Mouse (Mus musculus): ENCODE results near the gene Nat10.

The Nat10 gene

DNA sequence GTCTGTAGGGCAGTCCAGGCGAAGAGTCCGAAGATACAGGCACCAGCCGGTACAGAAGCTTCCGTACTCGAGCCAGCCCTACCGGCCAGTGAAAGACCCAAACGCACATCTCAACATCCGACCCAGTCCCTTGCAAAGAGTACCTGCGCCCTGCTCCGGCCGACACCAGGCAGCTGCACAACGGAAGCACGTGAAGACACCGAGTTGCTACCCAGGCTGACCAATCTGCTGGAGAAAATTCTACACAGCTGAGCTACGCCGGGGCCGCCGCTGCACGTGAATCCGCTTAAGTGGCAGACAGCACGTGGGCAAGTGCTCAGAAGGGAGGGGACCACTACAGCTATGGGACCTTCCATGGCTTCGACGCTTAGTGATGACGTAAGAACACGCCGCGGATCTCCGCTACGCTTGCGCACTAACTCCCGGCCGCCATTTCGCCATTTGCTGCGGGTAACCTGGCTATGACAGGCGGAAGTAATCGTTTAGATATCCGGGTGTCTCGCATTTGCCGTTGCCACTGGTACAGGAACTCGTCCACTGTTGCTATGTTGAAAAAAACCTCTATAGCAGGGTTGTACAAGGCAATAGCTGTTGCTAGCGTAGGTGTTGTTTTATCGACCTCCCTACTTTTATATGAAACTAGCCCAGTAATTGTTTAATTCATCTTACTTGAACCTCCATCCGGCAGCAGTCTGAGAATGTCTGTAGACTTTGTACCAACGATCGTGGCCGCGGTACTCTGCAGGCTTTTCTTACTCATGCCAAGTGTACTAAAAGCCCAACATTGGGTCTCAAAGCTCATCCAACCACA is at the start of gene Nat10:
Gene Nat10 (minus strand): TSS at position 365 of the 811 bp plus-strand sequence.
- DNase-seq, result peak; percentile 99

DNA sequence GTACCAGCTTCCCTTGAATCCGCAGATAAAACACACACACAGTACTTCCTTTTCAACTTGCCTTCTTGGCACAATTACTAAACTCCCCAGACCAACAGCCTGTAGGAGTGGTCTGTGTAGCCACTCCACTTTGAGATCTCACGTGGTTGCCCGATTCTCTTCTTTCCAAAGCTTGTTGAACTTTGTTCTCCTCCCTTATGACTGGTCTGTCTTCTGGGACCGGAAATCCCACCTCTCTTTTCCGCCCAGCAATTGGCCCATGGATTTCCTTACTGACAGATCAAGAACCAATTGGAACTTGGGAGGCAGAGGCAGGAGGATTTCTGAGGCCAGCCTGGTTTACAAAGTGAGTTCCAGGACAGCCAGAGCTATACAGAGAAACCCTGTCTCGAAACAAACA is 49.3 kb upstream of the Nat10 start:
- no peak for DNase-seq

DNA sequence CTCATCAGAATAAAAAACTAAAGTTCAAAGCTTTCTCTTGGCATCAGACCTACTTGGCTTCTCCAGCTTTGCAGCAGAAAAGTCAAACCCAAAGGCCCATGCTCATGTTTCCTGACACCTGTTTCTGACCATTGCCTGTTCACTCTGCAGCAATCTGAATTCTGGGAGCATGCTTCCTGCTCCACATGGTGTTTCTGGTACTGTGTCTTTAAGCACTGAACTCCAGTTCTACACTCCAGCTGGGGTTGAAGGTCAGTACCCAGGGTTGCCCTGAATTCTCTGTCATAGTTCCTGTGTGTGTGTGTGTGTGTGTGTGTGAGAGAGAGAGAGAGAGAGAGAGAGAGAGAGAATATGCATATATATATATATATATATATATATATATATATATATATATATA is 47.4 kb upstream of the Nat10 start:
- DNase-seq, result no peak

DNA sequence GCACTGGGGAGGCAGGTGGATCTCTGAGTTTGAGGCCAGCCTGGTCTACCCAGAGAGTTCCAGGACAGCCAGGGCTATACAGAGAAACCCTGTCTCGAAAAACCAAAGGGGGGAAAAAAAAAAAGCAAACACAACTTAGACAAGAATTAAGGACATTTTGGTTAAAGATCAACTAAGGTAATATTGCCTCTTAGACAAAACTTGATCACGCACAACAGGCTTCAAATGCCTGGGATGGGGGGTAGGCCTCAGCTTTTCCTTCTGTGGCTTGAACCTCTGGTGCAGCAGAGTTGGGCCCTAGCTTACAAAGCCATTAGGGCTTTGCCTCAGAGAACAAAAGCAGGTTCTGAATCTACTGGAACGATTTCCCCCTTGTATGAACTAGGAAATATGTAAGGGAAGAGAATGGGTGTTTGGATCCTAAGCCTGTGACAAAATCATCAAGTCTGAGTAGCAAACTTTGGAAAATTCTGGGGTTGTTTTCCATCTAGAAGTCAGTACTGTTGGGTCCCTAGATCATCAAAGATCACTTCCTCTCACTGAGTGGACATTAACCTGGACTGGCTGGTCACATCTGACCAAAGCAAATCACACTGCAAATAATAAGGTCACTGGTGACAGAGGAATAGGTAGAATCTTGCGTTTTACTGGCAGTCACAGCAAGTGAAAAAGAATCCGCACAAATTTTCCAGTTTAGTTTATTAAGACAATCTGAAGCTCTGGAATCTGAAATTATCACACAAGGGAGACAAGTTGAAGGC is 42.9 kb upstream of the Nat10 start:
- no peak for DNase-seq

DNA sequence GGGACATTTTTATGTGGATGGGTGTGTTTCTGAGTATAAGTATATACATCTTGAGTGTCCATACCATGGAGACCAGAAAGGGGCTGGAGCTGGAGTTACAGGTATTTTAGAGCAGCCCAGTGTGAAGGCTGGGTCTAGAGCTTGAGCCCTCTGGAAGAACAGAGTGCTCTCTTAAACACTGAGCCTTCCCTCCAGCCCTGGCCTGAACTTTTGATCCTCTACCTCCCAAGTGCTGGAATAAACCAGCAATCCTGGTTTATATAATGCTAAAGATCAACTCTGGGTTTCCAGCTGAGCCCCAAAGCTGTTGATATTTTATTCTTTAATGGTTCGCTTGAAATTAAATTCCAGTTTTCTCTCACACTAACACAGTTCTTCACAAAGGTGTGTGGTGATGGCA is 41.4 kb upstream of the Nat10 start:
- no peak for DNase-seq

DNA sequence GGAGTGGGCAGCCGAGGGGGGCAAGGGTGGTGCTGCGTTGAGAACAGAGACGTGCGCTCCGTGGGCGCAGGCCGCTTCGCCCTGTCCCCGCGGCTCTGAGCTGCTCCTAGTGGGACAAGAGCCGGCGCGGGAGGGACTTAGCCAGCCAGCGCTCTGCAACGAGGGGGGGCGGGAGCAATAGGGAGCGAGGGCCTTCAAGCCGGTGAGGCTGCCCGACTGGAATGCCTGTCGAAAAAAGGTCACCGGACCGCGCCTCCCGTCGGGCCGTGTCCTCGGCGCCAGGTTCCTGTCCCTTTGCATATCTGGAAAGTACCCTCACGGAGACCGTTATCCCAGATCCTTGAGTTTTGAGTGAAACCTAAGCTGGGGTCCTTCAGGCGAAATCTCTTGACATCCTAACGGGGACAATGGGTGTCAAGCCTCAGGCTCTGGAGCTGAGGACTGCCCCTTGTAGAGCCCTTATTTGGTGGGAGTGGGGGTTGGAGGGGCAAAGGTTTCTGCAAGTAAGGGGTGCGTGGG is 36.5 kb upstream of the Nat10 start, which contains the start of gene Caprin1:
Gene Caprin1 (minus strand): TSS at position 159 of the 519 bp plus-strand sequence.
- DNase-seq, result peak; percentile 98

DNA sequence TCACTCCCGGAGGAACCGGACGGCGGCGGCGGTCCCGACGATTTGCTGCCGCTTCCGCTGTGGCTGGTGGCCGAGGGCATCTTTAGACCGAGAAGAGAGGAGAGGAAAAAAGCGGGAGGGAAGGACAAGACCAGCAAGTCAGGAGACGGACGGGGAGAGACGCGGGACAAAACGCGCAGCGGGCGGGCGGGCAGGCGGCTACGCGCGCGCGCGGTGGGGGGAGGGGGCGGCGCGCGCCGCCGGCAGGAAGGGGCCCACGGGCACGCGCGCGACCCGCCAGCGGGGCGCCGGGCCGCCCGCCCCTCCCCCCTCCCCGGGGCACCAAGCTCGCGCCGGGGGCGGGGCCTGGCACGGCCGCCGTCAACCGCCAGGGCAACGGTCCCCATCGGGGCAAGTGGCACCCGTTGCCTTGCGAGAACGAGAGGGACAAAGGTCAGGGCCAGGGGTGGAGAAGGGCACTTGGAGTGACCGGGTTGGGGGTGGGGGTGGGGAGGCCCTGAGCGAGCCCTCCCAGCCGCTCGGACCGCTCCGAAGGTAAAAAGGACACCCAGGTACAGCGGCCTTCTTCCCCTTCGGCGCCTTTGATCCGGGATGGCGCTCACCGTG is 35.9 kb upstream of the Nat10 start:
- DNase-seq, result peak; percentile 90

DNA sequence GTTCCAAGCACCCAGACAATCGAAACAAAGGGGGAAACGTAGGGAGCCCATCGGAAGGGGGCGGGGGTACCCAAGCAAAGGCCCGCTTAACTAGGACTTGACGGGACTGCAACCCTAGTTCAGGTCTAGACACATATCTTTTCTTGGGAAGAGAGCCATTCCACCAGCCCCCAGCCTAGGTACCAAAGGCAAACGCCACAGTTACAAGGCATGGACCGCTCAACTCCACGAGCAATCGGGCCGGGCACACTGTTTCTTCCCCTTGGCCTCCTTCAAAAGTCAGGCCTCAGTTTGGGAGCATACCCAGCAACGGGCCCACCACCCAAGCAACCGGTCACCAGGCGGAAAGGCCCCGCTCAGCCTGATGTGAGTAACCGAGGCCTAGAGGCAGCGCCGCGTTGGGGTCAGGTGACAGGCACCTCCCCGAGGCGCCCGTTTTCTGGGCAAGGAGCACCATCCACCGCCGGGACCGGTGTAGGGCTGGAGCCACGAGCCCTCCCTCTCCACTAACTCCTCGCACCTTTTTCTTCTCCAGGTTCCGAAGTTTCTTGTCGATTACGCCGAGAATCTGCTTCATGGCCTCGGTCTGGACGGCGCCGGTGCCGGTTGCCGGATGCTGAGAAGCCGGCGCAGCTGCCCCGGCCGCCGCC is 35.3 kb upstream of the Nat10 start:
- peak; percentile 60 for DNase-seq

DNA sequence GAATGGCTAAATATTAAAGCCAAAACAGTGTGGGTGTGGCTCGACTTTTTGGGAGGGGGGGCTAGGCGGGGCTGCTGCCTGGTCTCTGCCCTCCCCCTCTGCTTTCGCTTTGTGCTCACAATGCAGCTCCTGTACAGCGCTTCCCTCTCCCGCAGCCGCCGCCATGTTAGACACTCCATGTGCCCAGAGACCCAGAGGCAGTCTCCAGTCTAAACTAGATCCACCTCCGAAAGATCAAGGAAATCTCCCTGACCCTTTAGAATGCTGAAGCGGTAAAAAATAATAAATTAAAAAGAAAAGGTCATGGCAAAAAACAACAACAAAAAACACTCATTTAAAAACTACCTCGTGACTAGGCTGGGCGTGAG is 34.8 kb upstream of the Nat10 start:
- peak; percentile 82 for DNase-seq

DNA sequence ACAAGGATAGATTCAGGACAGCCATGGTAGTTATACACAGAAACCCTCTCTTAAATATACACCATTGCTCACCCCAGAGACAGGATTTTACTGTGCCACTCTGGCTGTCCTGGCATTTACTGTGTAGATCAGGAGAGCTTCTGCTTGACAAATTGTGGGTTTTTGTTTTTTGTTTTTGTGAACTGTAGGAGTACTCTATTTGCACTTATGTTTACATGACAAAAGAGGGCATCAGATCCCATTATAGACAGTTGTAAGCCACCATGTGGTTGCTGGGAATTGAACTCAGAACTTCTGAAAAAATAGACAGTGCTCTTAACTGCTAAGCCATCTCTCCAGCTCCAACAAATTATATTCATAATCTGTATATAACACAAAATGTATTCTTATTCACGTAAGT is 30.9 kb upstream of the Nat10 start:
- DNase-seq, result no peak

DNA sequence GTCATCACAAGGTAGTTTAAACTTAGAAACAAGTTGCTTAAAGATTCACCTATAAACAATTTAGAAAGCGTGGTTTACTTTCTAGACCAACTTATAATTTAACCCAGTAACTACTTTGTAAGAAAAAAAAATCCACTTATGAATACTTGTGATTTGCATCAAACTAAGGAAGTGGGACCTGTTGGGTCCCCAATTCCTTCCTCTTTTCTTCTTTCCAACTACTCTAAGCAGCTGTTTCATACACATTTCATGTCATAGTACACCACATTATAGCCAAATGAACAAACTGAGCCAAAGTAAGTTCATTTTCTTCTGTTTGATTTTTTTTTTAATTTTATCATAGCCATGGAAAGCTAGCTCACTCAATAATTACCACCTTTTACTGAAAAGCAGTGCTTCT is 24.7 kb upstream of the Nat10 start:
- DNase-seq, result no peak

DNA sequence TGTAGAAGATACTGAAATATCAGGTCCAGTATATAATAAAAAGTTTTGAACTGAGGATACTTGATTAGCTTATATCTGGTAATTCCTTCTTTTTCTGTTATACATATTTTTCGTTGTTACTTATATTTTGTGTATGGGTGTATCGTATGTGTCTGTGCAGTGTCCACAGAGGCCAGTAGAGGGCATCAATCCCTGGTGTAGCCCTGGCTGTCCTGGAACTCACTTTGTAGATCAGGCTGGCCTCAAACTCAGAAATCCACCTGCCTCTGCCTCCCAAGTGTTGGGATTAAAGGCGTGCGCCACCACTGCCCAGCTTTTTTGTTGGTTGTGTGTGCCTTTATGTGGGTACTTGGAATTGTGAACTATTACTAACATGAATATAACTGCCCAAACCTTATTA is 23.6 kb upstream of the Nat10 start:
- peak; percentile 24 for DNase-seq

DNA sequence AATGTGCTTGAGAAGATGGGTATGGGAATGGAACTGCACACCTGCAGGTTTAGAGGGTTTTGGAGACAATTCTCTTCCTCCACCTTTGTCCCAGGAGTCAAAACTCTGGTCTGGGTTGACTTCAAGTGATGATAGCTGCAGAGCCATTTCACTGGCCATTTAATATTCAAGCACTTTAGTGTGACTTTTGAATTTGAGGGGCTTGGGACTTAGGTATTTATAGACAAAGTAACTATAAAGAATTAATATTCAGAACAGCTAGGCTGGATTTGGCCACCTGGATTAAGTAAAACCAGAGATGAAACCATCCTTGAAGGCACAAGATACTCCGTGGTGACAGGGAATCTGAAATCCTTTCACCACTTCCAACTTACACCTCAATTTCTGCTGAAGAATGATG is 1.4 kb upstream of the Nat10 start:
- DNase-seq, result no peak

DNA sequence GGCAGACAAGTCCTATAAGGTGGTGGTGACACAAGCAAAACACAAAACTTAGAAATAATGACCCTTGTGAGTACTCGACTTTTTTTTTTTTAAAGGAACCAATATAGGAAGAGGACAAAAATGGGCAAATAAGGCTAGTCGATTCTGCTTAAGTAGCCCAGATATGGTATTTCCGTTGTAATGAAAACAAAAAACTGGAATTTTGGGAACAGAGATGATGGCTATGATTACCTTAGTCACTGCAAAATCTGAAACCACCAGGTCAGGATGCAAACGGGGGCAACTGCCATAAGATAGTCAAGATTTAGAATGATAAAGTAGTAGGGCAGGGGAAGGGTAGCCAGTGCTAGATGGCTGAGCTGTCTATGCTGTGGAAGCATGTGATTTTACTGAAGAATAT is 923 bp upstream of the Nat10 start:
- DNase-seq, result no peak

DNA sequence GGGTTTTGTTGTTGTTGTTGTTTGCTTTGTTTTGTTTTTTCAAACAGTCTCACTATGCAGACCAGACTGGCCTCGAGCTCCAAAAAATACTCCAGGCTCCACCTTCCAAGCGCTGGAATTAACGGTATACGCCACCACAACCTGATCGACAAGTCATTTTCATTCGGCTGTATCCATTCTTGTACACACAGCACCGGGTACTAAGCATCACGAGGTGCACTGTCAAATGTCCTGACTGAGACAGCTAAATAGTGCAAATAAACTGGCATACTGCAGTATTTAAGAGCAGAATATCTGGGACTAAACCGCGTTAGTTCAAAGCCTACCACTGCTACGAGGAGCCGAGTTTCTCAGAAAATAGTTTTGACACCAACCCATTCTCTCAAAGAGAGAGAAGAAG is 649 bp downstream of the Nat10 start:
- no peak for DNase-seq

DNA sequence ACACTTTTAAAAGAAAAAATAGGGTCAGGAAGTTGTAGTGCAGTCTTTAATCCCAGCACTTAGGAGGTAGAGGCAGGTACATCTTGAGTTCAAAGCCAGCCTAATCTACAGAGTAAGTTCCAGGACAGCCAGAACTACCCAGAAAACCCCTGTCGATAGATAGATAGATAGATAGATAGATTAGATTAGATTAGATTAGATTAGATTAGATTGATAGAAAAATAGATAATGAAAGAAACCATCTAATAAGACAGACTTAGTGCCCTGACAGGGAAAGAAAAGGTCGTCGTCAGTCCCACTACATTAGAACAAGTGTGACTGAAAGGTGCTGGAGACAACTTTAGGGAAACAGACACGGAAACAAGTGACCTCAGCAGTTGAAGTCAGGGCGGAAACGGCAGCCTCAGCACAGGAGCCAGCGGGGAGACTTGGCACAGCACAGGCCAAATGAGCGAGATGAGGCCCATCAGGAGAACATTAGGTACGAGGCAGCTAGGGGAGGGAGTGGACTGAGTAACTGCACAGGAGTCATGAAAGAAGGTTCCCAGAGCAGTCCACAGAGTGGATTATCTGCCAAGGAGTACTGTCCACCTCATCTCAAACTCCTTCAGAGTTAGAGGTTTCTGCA is 5.5 kb downstream of the Nat10 start:
- DNase-seq, result no peak

DNA sequence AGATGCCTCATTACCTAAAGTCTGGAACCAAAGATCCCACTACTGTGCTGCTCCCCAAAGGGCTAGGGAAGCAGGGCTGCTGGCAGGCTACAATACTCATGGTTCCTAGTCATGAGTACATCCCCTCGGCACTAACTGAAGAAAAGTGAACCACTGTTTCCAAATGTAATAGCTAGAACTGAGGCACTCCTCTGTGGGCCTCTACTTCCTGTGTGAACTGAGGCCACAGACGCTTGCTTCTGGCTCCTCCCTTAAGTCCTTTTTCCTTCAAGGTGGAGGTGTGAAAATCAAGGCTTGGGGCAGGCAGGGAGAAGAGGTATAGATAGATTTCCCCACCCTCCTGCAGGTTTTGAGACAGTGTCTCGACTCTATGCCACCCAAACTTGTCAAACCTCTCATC is 6.5 kb downstream of the Nat10 start:
- DNase-seq, result no peak

DNA sequence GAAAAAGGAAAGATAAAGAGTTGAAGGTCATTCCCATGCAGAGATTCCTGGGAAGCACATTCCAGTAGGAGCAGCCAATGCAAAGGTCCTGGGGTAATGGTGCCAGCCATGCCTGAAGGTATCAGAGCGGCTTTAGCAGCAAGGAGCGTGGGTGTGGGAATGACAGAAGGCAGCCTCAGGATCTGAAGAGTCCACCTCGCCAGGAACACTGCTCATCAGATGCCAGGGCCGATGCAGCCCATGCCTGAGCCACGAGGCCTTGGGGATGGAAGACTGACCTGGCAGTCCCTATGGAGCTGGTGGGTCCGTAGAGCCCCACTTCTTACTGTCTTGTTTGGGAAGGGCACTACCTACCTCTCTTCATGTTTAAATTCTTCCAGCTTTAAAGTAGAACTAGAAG is 9.3 kb downstream of the Nat10 start:
- no peak for DNase-seq

DNA sequence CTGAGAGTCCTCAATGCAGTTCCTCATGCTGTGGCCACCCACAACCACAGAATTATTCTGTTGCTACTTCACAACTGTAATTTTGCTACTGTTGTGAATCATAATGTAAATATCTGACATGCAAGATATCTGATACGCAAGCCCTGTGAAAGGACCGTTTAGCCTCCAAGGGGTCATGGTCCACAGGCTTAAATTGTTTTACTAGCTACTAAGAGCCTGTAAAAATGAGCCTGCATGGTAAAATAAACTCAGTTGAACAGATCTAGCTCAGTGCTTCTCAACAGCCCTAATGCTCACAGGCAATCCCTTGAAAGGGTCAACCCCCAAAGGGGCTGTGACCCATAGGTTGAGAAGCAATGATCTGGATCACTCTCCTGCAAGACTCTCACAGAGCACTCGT is 12.0 kb downstream of the Nat10 start:
- no peak for DNase-seq

DNA sequence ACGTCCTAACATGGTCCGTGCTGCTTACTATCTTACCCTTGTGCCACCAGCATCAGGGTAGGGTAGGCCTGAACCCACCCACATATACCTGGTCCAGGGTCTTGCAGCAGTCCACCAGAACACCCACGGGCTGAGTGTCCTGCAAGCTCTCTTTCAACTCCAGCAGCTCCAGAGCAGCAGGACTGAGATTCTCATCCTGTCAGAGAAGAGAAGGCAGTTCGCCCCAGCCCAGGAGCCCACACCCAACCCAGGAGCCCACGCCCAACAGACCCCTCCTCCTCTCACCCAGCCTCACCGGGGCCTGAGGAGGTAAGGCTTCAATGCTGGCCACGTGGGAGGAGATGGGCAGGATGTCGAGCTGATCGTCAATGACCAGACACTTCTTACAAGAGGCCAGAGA is 13.2 kb downstream of the Nat10 start:
- DNase-seq, result no peak

DNA sequence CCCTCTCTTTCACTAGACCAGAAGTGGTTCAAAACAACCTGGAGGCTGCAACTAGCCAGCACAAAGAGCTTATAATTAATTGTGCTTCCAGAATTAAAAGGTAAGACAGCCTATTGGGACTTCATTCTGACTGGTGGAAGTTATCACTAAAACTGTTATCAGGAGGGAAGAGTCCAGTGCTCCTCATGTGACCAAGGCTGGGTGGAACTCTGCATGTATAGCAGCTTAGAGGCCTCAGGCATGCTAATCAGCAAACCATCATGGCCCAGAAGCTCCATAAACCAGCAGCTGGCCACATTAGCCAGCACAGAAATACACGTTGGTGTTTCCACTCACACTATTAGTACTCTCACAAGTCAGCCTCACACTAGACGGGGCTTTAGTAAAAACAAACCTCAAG is 14.3 kb downstream of the Nat10 start:
- no peak for DNase-seq

DNA sequence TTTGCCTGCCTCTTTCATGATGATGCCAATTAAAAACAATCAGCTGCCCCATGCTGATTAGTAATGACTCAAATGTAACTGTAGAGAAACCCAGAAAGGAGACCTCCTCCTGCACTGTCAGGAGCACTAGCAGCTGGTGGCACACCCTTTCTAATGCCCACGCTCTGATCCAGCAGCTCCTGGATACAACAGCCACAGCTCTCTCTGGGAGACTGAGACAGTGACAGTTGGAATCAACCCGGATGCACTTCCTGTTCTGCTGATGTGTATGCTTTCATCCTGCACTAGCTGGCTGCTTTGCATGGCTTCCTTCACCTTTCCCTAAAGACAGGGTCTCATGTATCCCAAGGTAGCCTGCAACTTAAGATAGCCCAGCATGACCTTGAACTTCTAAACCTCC is 15.0 kb downstream of the Nat10 start:
- DNase-seq, result no peak

DNA sequence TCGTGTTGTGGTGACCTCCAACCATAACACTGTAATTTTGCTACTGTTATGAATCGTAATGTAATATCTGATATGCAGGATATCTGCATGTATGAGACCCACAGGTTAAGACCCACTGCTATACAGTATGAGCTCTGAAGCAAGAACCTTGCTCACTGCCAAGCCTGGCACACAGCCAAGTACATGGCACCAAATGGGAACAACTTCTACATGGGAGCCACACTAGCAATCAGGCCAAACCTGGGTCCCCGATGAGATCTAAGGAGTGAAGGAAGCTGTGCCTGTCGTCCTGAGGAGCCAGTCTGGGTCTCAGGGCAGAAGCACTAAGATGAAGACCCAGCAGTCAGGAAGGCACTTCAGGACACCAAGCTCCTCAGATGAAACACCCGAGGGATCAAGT is 15.6 kb downstream of the Nat10 start:
- DNase-seq, result no peak

Measured in retina, postnatal 1 day (tissue).